Mouse (Mus musculus) C2C12 (cell line): ENCODE results near the gene Sdccag8. TPM values are rescaled to one million over a fixed set of nuclear protein-coding genes. Genes with fewer than 3 reads are reported as not detected.
"Not testable (repeated sequence)": the region's sequence is repeated elsewhere in the genome, so short reads cannot be mapped to it uniquely, and the experiment has no call there.

Experiments used
- H3K27me3 ChIP-seq: one replicate; pipeline ENCODE4 v1.6.1; 2011; ENCODE audit not compliant: control insufficient read depth, insufficient read depth, insufficient read length
- H3K36me3 ChIP-seq: one replicate; pipeline ENCODE4 v1.6.1; 2011; ENCODE audit not compliant: control insufficient read depth, insufficient read depth
- H3K4me3 ChIP-seq: one replicate; pipeline ENCODE4 v1.5.1; 2011; ENCODE audit warnings: mild to moderate bottlenecking, control low read depth; ENCODE audit not compliant: poor library complexity, insufficient read depth, severe bottlenecking
- H3K79me2 ChIP-seq: one replicate; pipeline ENCODE4 v1.6.1; 2011; ENCODE audit not compliant: control insufficient read depth, insufficient read depth
- H3K79me3 ChIP-seq: one replicate; pipeline ENCODE4 v1.6.1; 2011; ENCODE audit warnings: low read depth, control low read depth
- H3ac ChIP-seq: one replicate; pipeline ENCODE3; 2011; ENCODE audit warnings: low read depth; ENCODE audit not compliant: control insufficient read depth, insufficient read length
- CEBPB ChIP-seq: IDR thresholded peaks from one replicate; pipeline ENCODE4 v1.6.1; 2011; ENCODE audit warnings: low read depth, mild to moderate bottlenecking, control low read depth, moderate library complexity
- CTCF ChIP-seq: IDR thresholded peaks from one replicate; pipeline ENCODE4 v1.5.1; 2011; ENCODE audit not compliant: control insufficient read depth, insufficient read depth, insufficient read length
- FOSL1 ChIP-seq: IDR thresholded peaks from one replicate; pipeline ENCODE4 v1.8.0; 2011; ENCODE audit warnings: mild to moderate bottlenecking, low read length; ENCODE audit not compliant: poor library complexity, insufficient read depth, severe bottlenecking
- MAX ChIP-seq: IDR thresholded peaks from one replicate; pipeline ENCODE4 v1.6.1; 2011; ENCODE audit warnings: mild to moderate bottlenecking, control low read depth
- MYOD1 ChIP-seq: IDR thresholded peaks from one replicate; pipeline ENCODE4 v1.6.1; 2011; ENCODE audit warnings: low read depth; ENCODE audit not compliant: control insufficient read depth, insufficient read length
- MYOG ChIP-seq: IDR thresholded peaks from one replicate; pipeline ENCODE4 v1.6.1; 2011; ENCODE audit not compliant: control insufficient read depth, insufficient read length; ENCODE audit errors: extremely low read depth
- USF1 ChIP-seq: IDR thresholded peaks from one replicate; pipeline ENCODE4 v1.6.1; 2011; ENCODE audit warnings: low read depth, mild to moderate bottlenecking, control low read depth, moderate library complexity
- polyA plus RNA-seq: library from polyadenylated mRNA; unstranded; fragments of >200 nt; fragmentation: generic; extraction: Trizol; gene quantifications from one replicate; pipeline ENCODE4 v1.2.1, GENCODE M21; 2012; ENCODE audit warnings: missing spikeins

Gene Sdccag8
- polyA plus RNA-seq, 1 experiment = 5.8 TPM

GRCm38 (mm10) chr1:176934043-176934762 is 119.7 kb downstream of the Sdccag8 start:
- Histone ChIP-seq H3K27me3 (no peaks in the 10 kb centered on the region), H3K79me2 (no peaks in the 10 kb centered on the region), H3ac (no peak overlapping the region), H3K4me3 (no peak overlapping the region), H3K36me3 (no peaks in the 10 kb centered on the region), H3K79me3 (no peaks in the 10 kb centered on the region)
- TF ChIP-seq FOSL1 (no peak), MYOG (no peak), USF1 (no peak), MAX (no peak), CTCF (no peak), MYOD1 (no peak), CEBPB (no peak)

GRCm38 (mm10) chr1:176939901-176940341 is 125.5 kb downstream of the Sdccag8 start:
- Histone ChIP-seq H3K4me3 (no peak overlapping the region), H3ac (no peak overlapping the region), H3K27me3 (no peaks in the 10 kb centered on the region), H3K36me3 (no peaks in the 10 kb centered on the region), H3K79me2 (no peaks in the 10 kb centered on the region), H3K79me3 (no peaks in the 10 kb centered on the region)
- TF ChIP-seq CEBPB = no peak
- no peak for TF ChIP-seq MYOD1
- no peak for TF ChIP-seq MAX
- TF ChIP-seq USF1 = no peak
- no peak for TF ChIP-seq CTCF

GRCm38 (mm10) chr1:176941286-176941990 is 127.0 kb downstream of the Sdccag8 start:
- not testable (repeated sequence) for H3K79me3 ChIP-seq, H3K4me3 ChIP-seq, H3K27me3 ChIP-seq, H3K79me2 ChIP-seq, H3K36me3 ChIP-seq, H3ac ChIP-seq

GRCm38 (mm10) chr1:176943126-176943525 is 128.7 kb downstream of the Sdccag8 start:
- H3K4me3 ChIP-seq = no peak overlapping the region
- TF ChIP-seq FOSL1 (no peak), CEBPB (no peak), CTCF (no peak), MAX (no peak), MYOG (no peak), MYOD1 (no peak), USF1 (no peak)

GRCm38 (mm10) chr1:176943987-176944386 is 129.5 kb downstream of the Sdccag8 start:
- H3K4me3 ChIP-seq = no peak overlapping the region
- H3ac ChIP-seq = no peak overlapping the region
- TF ChIP-seq MAX (no peak), CTCF (no peak), CEBPB (no peak), FOSL1 (no peak), MYOD1 (no peak), USF1 (no peak), MYOG (no peak)
- no peaks in the 10 kb centered on the region for H3K79me3 ChIP-seq
- H3K27me3 ChIP-seq = no peaks in the 10 kb centered on the region
- no peaks in the 10 kb centered on the region for H3K36me3 ChIP-seq
- no peaks in the 10 kb centered on the region for H3K79me2 ChIP-seq

More at GRCm38 (mm10) chr1:176943126-176943525, 128.7 kb downstream of the Sdccag8 start:
- no peaks in the 10 kb centered on the region for H3K79me2 ChIP-seq
- no peak overlapping the region for H3ac ChIP-seq
- no peaks in the 10 kb centered on the region for H3K36me3 ChIP-seq
- no peaks in the 10 kb centered on the region for H3K27me3 ChIP-seq
- H3K79me3 ChIP-seq = no peaks in the 10 kb centered on the region

- TF ChIP-seq CTCF = no peak
- no peak for TF ChIP-seq MYOD1
- TF ChIP-seq USF1 = no peak
- no peak for TF ChIP-seq FOSL1
- TF ChIP-seq MYOG = no peak
- TF ChIP-seq CEBPB = no peak
- TF ChIP-seq MAX = no peak
- no peak overlapping the region for H3K4me3 ChIP-seq
- H3K36me3 ChIP-seq = no peaks in the 10 kb centered on the region
- H3K79me3 ChIP-seq = no peaks in the 10 kb centered on the region
- H3K27me3 ChIP-seq = no peaks in the 10 kb centered on the region
- H3K79me2 ChIP-seq = no peaks in the 10 kb centered on the region
- H3ac ChIP-seq = no peak overlapping the region
Observed at GRCm38 (mm10) chr1:176944458-176945174, 130.2 kb downstream of the Sdccag8 start.
